Mouse (Mus musculus) liver, embryonic 12.5 days (tissue): ENCODE data around the gene Ovol3. TPM values are rescaled to one million over a fixed set of nuclear protein-coding genes. Genes with fewer than 3 reads are reported as not detected.
A peak's percentile ranks its signal among the peaks of the same experiment; 100 is the strongest.
"Not testable (repeated sequence)": the region's sequence is repeated elsewhere in the genome, so short reads cannot be mapped to it uniquely, and the experiment has no call there.

Experiments used
- ATAC-seq: fragments of 200-750 bp; cut with Nextera tagmentation; 2 replicates; pipeline ENCODE4 v1.8.0; 2017; ENCODE audit warnings: moderate number of reproducible peaks, mild to moderate bottlenecking, moderate library complexity
- H3K27ac ChIP-seq: fragments of 300-500 bp; sonication (generic); 2 replicates; pipeline ENCODE4 v1.5.1; 2016; ENCODE audit warnings: mild to moderate bottlenecking
- H3K27me3 ChIP-seq: fragments of 300-500 bp; sonication (generic); replicated peaks from 2 replicates; pipeline ENCODE4 v1.6.1; 2016; ENCODE audit warnings: mild to moderate bottlenecking, moderate library complexity
- H3K36me3 ChIP-seq: fragments of 300-500 bp; sonication (generic); 2 replicates; pipeline ENCODE4 v1.6.1; 2016; ENCODE audit warnings: mild to moderate bottlenecking, moderate library complexity
- H3K4me1 ChIP-seq: fragments of 300-500 bp; sonication (generic); 2 replicates; pipeline ENCODE4 v1.6.1; 2016
- H3K4me2 ChIP-seq: fragments of 300-500 bp; sonication (generic); 2 replicates; pipeline ENCODE4 v1.6.1; 2016; ENCODE audit warnings: mild to moderate bottlenecking, moderate library complexity
- H3K4me3 ChIP-seq: fragments of 300-500 bp; sonication (generic); 2 replicates; pipeline ENCODE4 v1.5.1; 2016; ENCODE audit warnings: mild to moderate bottlenecking, moderate library complexity
- H3K9ac ChIP-seq: fragments of 300-500 bp; sonication (generic); 2 replicates; pipeline ENCODE4 v1.6.1; 2016; ENCODE audit warnings: mild to moderate bottlenecking, moderate library complexity
- H3K9me3 ChIP-seq: fragments of 300-500 bp; sonication (generic); replicated peaks from 2 replicates; pipeline ENCODE4 v1.6.1; 2016; ENCODE audit warnings: mild to moderate bottlenecking, moderate library complexity
- WGBS: fragments of 180-500 bp; shearing (Covaris S2); methylation state at CpG from one replicate; pipeline ENCODE4 v1.1.7; 2016; ENCODE audit not compliant: insufficient replicate concordance; 5-methylcytosine and 5-hydroxymethylcytosine counted together
- polyA plus RNA-seq: library from polyadenylated mRNA; unstranded; fragments of >200 nt; fragmentation: Nextera tagmentation; extraction: Ambion mirVana; gene quantifications from 2 replicates; pipeline ENCODE4 v1.2.1, GENCODE M21; 2016

Ovol3 gene
- polyA plus RNA-seq, 1 experiment from 2014 or later = not detected

GRCm38 (mm10) chr7:30200661-30201060 lies 34.9 kb downstream of the Ovol3 start:
- 71% methylated on average over 5 of the region's 5 CpGs for WGBS
- H3K4me1 ChIP-seq = peaks cover 30% of the 10 kb centered on the region
- H3K4me3 ChIP-seq, H3K9me3 ChIP-seq, H3K4me2 ChIP-seq, H3K27me3 ChIP-seq, H3K36me3 ChIP-seq, H3K9ac ChIP-seq, H3K27ac ChIP-seq, ATAC-seq: not testable (repeated sequence)

GRCm38 (mm10) chr7:30200200-30200599 lies 35.3 kb downstream of the Ovol3 start:
- no peak overlapping the region for H3K9ac ChIP-seq
- 76% methylated on average over 5 of the region's 5 CpGs for WGBS
- ATAC-seq = no peak
- no peaks in the 10 kb centered on the region for H3K27me3 ChIP-seq
- no peak overlapping the region for H3K4me3 ChIP-seq
- H3K4me2 ChIP-seq = no peak overlapping the region
- no peak overlapping the region for H3K27ac ChIP-seq
- H3K4me1 ChIP-seq = peaks cover 34% of the 10 kb centered on the region
- H3K36me3 ChIP-seq = no peaks in the 10 kb centered on the region
- no peaks in the 10 kb centered on the region for H3K9me3 ChIP-seq

GRCm38 (mm10) chr7:30199498-30200139 lies 35.9 kb downstream of the Ovol3 start:
- ATAC-seq = no peak
- no peak overlapping the region for H3K9ac ChIP-seq
- peaks cover 33% of the 10 kb centered on the region for H3K4me1 ChIP-seq
- no peak overlapping the region for H3K4me2 ChIP-seq
- no peaks in the 10 kb centered on the region for H3K36me3 ChIP-seq
- no peaks in the 10 kb centered on the region for H3K9me3 ChIP-seq
- H3K4me3 ChIP-seq = no peak overlapping the region
- H3K27ac ChIP-seq = no peak overlapping the region
- WGBS = 67% methylated on average over 18 of the region's 18 CpGs
- H3K27me3 ChIP-seq = no peaks in the 10 kb centered on the region

GRCm38 (mm10) chr7:30198481-30198971 lies 37.0 kb downstream of the Ovol3 start, which contains the start of gene Capns1:
TSS of gene Capns1 (minus strand) at chr7:30198811.
- H3K4me1 ChIP-seq = peaks cover 26% of the 10 kb centered on the region
- H3K9ac ChIP-seq = no peak within 1 kb of the TSS
- H3K4me3 ChIP-seq = no peak within 1 kb of the TSS
- H3K36me3 ChIP-seq = no peaks in the 10 kb centered on the region
- no peak for ATAC-seq
- H3K27ac ChIP-seq = no peak within 1 kb of the TSS
- peak within 1 kb of the TSS; percentile 46 for H3K4me2 ChIP-seq
- no peaks in the 10 kb centered on the region for H3K9me3 ChIP-seq
- 6% methylated on average over 8 of the region's 8 CpGs for WGBS
- H3K27me3 ChIP-seq = no peaks in the 10 kb centered on the region

GRCm38 (mm10) chr7:30197592-30198129 lies 37.9 kb downstream of the Ovol3 start:
- no peaks in the 10 kb centered on the region for H3K27me3 ChIP-seq
- H3K4me3 ChIP-seq = no peak overlapping the region
- 65% methylated on average over 5 of the region's 5 CpGs for WGBS
- H3K36me3 ChIP-seq = peaks cover 6% of the 10 kb centered on the region
- ATAC-seq = no peak
- no peak overlapping the region for H3K27ac ChIP-seq
- H3K9ac ChIP-seq = no peak overlapping the region
- H3K4me1 ChIP-seq = peaks cover 34% of the 10 kb centered on the region
- H3K4me2 ChIP-seq = no peak overlapping the region
- H3K9me3 ChIP-seq = no peaks in the 10 kb centered on the region

- Histone ChIP-seq H3K27ac (0 out of 2 replicates have a peak overlapping the region, but pooled peaks have one; percentile 38), H3K4me2 (no peak overlapping the region), H3K4me1 (peaks cover 37% of the 10 kb centered on the region), H3K9ac (no peak overlapping the region), H3K4me3 (no peak overlapping the region), H3K36me3 (peaks cover 20% of the 10 kb centered on the region), H3K27me3 (no peaks in the 10 kb centered on the region), H3K9me3 (no peaks in the 10 kb centered on the region)
- ATAC-seq = no peak
- 52% methylated on average over 6 of the region's 6 CpGs for WGBS
Observed at GRCm38 (mm10) chr7:30196171-30196570, 39.4 kb downstream of the Ovol3 start.

- Histone ChIP-seq H3K4me3 (peak overlapping the region; percentile 79), H3K4me2 (peak overlapping the region; percentile 88), H3K27me3 (no peaks in the 10 kb centered on the region), H3K36me3 (peaks cover 28% of the 10 kb centered on the region), H3K27ac (peak overlapping the region; percentile 92), H3K9me3 (no peaks in the 10 kb centered on the region), H3K9ac (peak overlapping the region; percentile 87), H3K4me1 (peaks cover 37% of the 10 kb centered on the region)
- no peak for ATAC-seq
- WGBS = 66% methylated on average over 6 of the region's 6 CpGs
Observed at GRCm38 (mm10) chr7:30195461-30195860, 40.1 kb downstream of the Ovol3 start.

GRCm38 (mm10) chr7:30194884-30195283 lies 40.6 kb downstream of the Ovol3 start:
- Histone ChIP-seq H3K4me1 (peaks cover 37% of the 10 kb centered on the region), H3K36me3 (peaks cover 33% of the 10 kb centered on the region), H3K4me2 (peak overlapping the region; percentile 88), H3K9ac (peak overlapping the region; percentile 87), H3K9me3 (no peaks in the 10 kb centered on the region), H3K27me3 (no peaks in the 10 kb centered on the region), H3K4me3 (peak overlapping the region; percentile 79), H3K27ac (peak overlapping the region; percentile 92)
- WGBS = under 1% methylated on average over 28 of the region's 28 CpGs
- peak; percentile 90 for ATAC-seq

- peak overlapping the region; percentile 87 for H3K9ac ChIP-seq
- peak overlapping the region; percentile 88 for H3K4me2 ChIP-seq
- peak; percentile 51 for ATAC-seq
- no peaks in the 10 kb centered on the region for H3K9me3 ChIP-seq
- H3K27ac ChIP-seq = peak overlapping the region; percentile 92
- H3K4me1 ChIP-seq = peaks cover 37% of the 10 kb centered on the region
- under 1% methylated on average over 26 of the region's 26 CpGs for WGBS
- no peaks in the 10 kb centered on the region for H3K27me3 ChIP-seq
- H3K4me3 ChIP-seq = peak overlapping the region; percentile 79
- H3K36me3 ChIP-seq = peaks cover 38% of the 10 kb centered on the region
Observed at GRCm38 (mm10) chr7:30194101-30194831, 41.3 kb downstream of the Ovol3 start.

GRCm38 (mm10) chr7:30193581-30194100 lies 41.9 kb downstream of the Ovol3 start:
- H3K27me3 ChIP-seq = no peaks in the 10 kb centered on the region
- H3K36me3 ChIP-seq = peaks cover 44% of the 10 kb centered on the region
- WGBS = 2% methylated on average over 26 of the region's 26 CpGs
- ATAC-seq = peak; percentile 80
- peak overlapping the region; percentile 88 for H3K4me2 ChIP-seq
- peaks cover 36% of the 10 kb centered on the region for H3K4me1 ChIP-seq
- peak overlapping the region; percentile 92 for H3K27ac ChIP-seq
- H3K9ac ChIP-seq = peak overlapping the region; percentile 87
- H3K9me3 ChIP-seq = no peaks in the 10 kb centered on the region
- peak overlapping the region; percentile 79 for H3K4me3 ChIP-seq

GRCm38 (mm10) chr7:30193013-30193412 lies 42.5 kb downstream of the Ovol3 start:
- no peaks in the 10 kb centered on the region for H3K9me3 ChIP-seq
- peak overlapping the region; percentile 92 for H3K27ac ChIP-seq
- ATAC-seq = no peak
- H3K4me2 ChIP-seq = peak overlapping the region; percentile 88
- peak overlapping the region; percentile 87; the same call in 1 of the 2 replicates for H3K9ac ChIP-seq
- peaks cover 51% of the 10 kb centered on the region for H3K36me3 ChIP-seq
- no peaks in the 10 kb centered on the region for H3K27me3 ChIP-seq
- WGBS = 57% methylated on average over 9 of the region's 9 CpGs
- H3K4me3 ChIP-seq = peak overlapping the region; percentile 79
- H3K4me1 ChIP-seq = peaks cover 32% of the 10 kb centered on the region

GRCm38 (mm10) chr7:30192088-30192487 lies 43.4 kb downstream of the Ovol3 start:
- peaks cover 32% of the 10 kb centered on the region for H3K4me1 ChIP-seq
- no peak overlapping the region for H3K4me3 ChIP-seq
- H3K36me3 ChIP-seq = peaks cover 60% of the 10 kb centered on the region
- no peak overlapping the region for H3K4me2 ChIP-seq
- H3K27me3 ChIP-seq = no peaks in the 10 kb centered on the region
- WGBS = 86% methylated on average over 12 of the region's 12 CpGs
- no peak for ATAC-seq
- no peak overlapping the region for H3K9ac ChIP-seq
- no peaks in the 10 kb centered on the region for H3K9me3 ChIP-seq
- no peak overlapping the region for H3K27ac ChIP-seq
